Mouse (Mus musculus) midbrain, embryonic 12.5 days (tissue): Measurements from ENCODE around the gene Smoc1. TPM values are rescaled to one million over a fixed set of nuclear protein-coding genes. Genes with fewer than 3 reads are reported as not detected.

Source experiments
- microRNA-seq: library from miRNA; unstranded; fragments of <30 nt; microRNA quantifications from one replicate; pipeline ENCODE4, GENCODE M21; 2017
- polyA plus RNA-seq: library from polyadenylated mRNA; unstranded; fragments of >200 nt; fragmentation: Nextera tagmentation; extraction: Ambion mirVana; gene quantifications from 2 replicates; pipeline ENCODE4 v1.2.1, GENCODE M21; 2016

Smoc1 gene
- polyA plus RNA-seq, 1 experiment from 2014 or later = 32.0 TPM

Small RNA genes within 50 kb of the gene (microRNA-seq; reads per million reads assigned to microRNA genes)
- gene Mir3067 = 36.9 reads per million, percentile 40 among the genes with 10 or more reads in this experiment

Other genes with a start within 250 kb of the Smoc1 start
- gene Susd6, start 236.3 kb upstream of the Smoc1 start, polyA plus RNA-seq = 22.3 and 23.5 TPM in 2 replicates
- gene Srsf5, start 81.3 kb upstream of the Smoc1 start, polyA plus RNA-seq = 611 and 617 TPM in 2 replicates
- gene Slc10a1, start 58.1 kb upstream of the Smoc1 start, polyA plus RNA-seq = 0.55 and 0.83 TPM in 2 replicates